ENCODE assay signal across 22 mouse cellular contexts in genomic region chr10:77492885-77493284, GRCm38 (mm10). TPM values are rescaled to one million over a fixed set of nuclear protein-coding genes. Genes with fewer than 3 reads are reported as not detected.
DNase-seq lines count a peak whose midpoint lies in the region; ATAC-seq and TF ChIP-seq lines count a peak whose summit lies in the region.
"Had no signal": no experiment of that assay in that cellular context is flagged by ENCODE, and none has a peak within 500 bp of the region (broad histone marks: within the 10 kb centered on the region; RNA-seq: fewer than 3 reads in every experiment).

No protein-coding gene starts in this region.

- H3K4me1 ChIP-seq in intestine, postnatal 0 days (replicated peaks; ENCODE audit: control insufficient read depth, insufficient read depth, low read length) = no peaks in the 10 kb centered on the region
- no peaks in the 10 kb centered on the region for H3K4me1 ChIP-seq in intestine, embryonic 15.5 days (replicated peaks)
- H3K4me1 ChIP-seq in liver, embryonic 14.5 days (replicated peaks; ENCODE audit: control insufficient read depth in 2 of 2, insufficient read depth in 2 of 2, low read length in 1 of 2) = no peaks in the 10 kb centered on the region
- H3K4me1 ChIP-seq in liver, embryonic 12.5 days = no peaks in the 10 kb centered on the region
- H3K4me1 ChIP-seq: forebrain, embryonic 12.5 days; hindbrain, embryonic 15.5 days had no signal

- H3K4me2 ChIP-seq in intestine, postnatal 0 days (replicated peaks; ENCODE audit: low read depth) = no peak overlapping the region
- no peak overlapping the region for H3K4me2 ChIP-seq in intestine, embryonic 15.5 days (replicated peaks)
- no peak overlapping the region for H3K4me2 ChIP-seq in liver, embryonic 14.5 days (ENCODE audit: low read depth)
- H3K4me2 ChIP-seq in liver, embryonic 12.5 days = no peak overlapping the region
- H3K4me2 ChIP-seq: embryonic facial prominence, embryonic 13.5 days; forebrain, embryonic 12.5 days; hindbrain, embryonic 15.5 days had no signal

- no peak for DNase-seq in liver, embryonic 14.5 days (ENCODE audit: low read depth in 3 of 3, low spot score in 3 of 3)
- DNase-seq in ES-CJ7 (ENCODE audit: low read depth, low spot score) (peak; percentile 39), ZHBTc4 (ENCODE audit: low read depth, low spot score) (peak; percentile 57)
- DNase-seq in thymus, postnatal 0 days (ENCODE audit: low spot score) = no peak
- DNase-seq: B cell, adult 2 months; cerebellum, adult 18-20 months; cerebellum, postnatal 36 days; embryo, embryonic 11 days; kidney, adult 8-10 months; kidney, postnatal 25 days; thymus, postnatal 36 days had no signal

- 96% methylated on average over 3 of the region's 3 CpGs for WGBS in intestine, postnatal 0 days
- 97% methylated on average over 3 of the region's 3 CpGs for WGBS in intestine, embryonic 15.5 days
- 88% methylated on average over 3 of the region's 3 CpGs for WGBS in liver, embryonic 14.5 days (ENCODE audit: insufficient replicate concordance)
- 94% methylated on average over 3 of the region's 3 CpGs for WGBS in liver, embryonic 12.5 days (ENCODE audit: insufficient replicate concordance)

- no peak overlapping the region for H3K4me3 ChIP-seq in intestine, postnatal 0 days (ENCODE audit: low read depth, low read length)
- no peak overlapping the region for H3K4me3 ChIP-seq in intestine, embryonic 15.5 days (replicated peaks)
- no peak overlapping the region for H3K4me3 ChIP-seq in liver, embryonic 14.5 days (ENCODE audit: insufficient read depth in 1 of 2, low read depth in 2 of 2, low read length in 2 of 2)
- H3K4me3 ChIP-seq in liver, embryonic 12.5 days = no peak overlapping the region
- H3K4me3 ChIP-seq: embryonic facial prominence, embryonic 13.5 days; erythroblast, embryonic 14.5 days; forebrain, embryonic 12.5 days; heart, embryonic 10.5 days; hindbrain, embryonic 15.5 days had no signal

- no peaks in the 10 kb centered on the region for H3K9me3 ChIP-seq in intestine, postnatal 0 days (ENCODE audit: control insufficient read depth)
- H3K9me3 ChIP-seq in intestine, embryonic 15.5 days = no peaks in the 10 kb centered on the region
- no peaks in the 10 kb centered on the region for H3K9me3 ChIP-seq in liver, embryonic 14.5 days (ENCODE audit: control insufficient read depth, low read length)
- H3K9me3 ChIP-seq in liver, embryonic 12.5 days (replicated peaks) = 0 out of 2 replicates have a peak, but pooled peaks cover 4% of the 10 kb centered on the region
- H3K9me3 ChIP-seq: heart, embryonic 10.5 days; hindbrain, embryonic 15.5 days had no signal

- no peak overlapping the region for H3K27ac ChIP-seq in intestine, postnatal 0 days (ENCODE audit: low read depth, low read length)
- H3K27ac ChIP-seq in intestine, embryonic 15.5 days = no peak overlapping the region
- no peak overlapping the region for H3K27ac ChIP-seq in liver, embryonic 14.5 days
- no peak overlapping the region for H3K27ac ChIP-seq in liver, embryonic 12.5 days
- H3K27ac ChIP-seq: embryonic facial prominence, embryonic 13.5 days; forebrain, embryonic 12.5 days; heart, embryonic 10.5 days; hindbrain, embryonic 15.5 days; macrophage had no signal

- no peaks in the 10 kb centered on the region for H3K27me3 ChIP-seq in intestine, postnatal 0 days (replicated peaks; ENCODE audit: control insufficient read depth, insufficient read depth, low read length)
- no peaks in the 10 kb centered on the region for H3K27me3 ChIP-seq in intestine, embryonic 15.5 days (replicated peaks)
- H3K27me3 ChIP-seq in liver, embryonic 14.5 days (ENCODE audit: control insufficient read depth, insufficient read depth, low read length) = no peaks in the 10 kb centered on the region
- H3K27me3 ChIP-seq in liver, embryonic 12.5 days (replicated peaks) = no peaks in the 10 kb centered on the region
- H3K27me3 ChIP-seq: CH12.LX; embryonic facial prominence, embryonic 13.5 days; forebrain, embryonic 12.5 days; hindbrain, embryonic 15.5 days had no signal

- peaks cover 72% of the 10 kb centered on the region for H3K36me3 ChIP-seq in intestine, postnatal 0 days (ENCODE audit: control insufficient read depth, insufficient read depth)
- peaks cover 35% of the 10 kb centered on the region for H3K36me3 ChIP-seq in intestine, embryonic 15.5 days
- H3K36me3 ChIP-seq in liver, embryonic 14.5 days (replicated peaks; ENCODE audit: control insufficient read depth, insufficient read depth, low read depth) = peaks cover 23% of the 10 kb centered on the region
- peaks cover 95% of the 10 kb centered on the region for H3K36me3 ChIP-seq in liver, embryonic 12.5 days

- peak; percentile 38; the same call in 1 of the 2 replicates for TF ChIP-seq CTCF in intestine, postnatal 0 days (IDR thresholded peaks at IDR 0.05; ENCODE audit: low read depth)
- 0 out of 2 replicates have a peak, but pooled peaks have one; percentile 23 for TF ChIP-seq CTCF in liver, embryonic 14.5 days (IDR thresholded peaks at IDR 0.05; ENCODE audit: low read depth)

- no peak for TF ChIP-seq EP300 in liver, embryonic 14.5 days (IDR thresholded peaks at IDR 0.05; ENCODE audit: low read depth)

- ATAC-seq in intestine, postnatal 0 days = no peak
- ATAC-seq in intestine, embryonic 15.5 days = no peak
- ATAC-seq in liver, embryonic 14.5 days (ENCODE audit: insufficient read depth) = no peak
- ATAC-seq in liver, embryonic 12.5 days = no peak
- ATAC-seq: midbrain, embryonic 16.5 days had no signal

- H3K9ac ChIP-seq in intestine, postnatal 0 days (ENCODE audit: low read depth, low read length) = no peak overlapping the region
- H3K9ac ChIP-seq in intestine, embryonic 15.5 days = no peak overlapping the region
- H3K9ac ChIP-seq in liver, embryonic 14.5 days (replicated peaks) = no peak overlapping the region
- H3K9ac ChIP-seq in liver, embryonic 12.5 days = no peak overlapping the region
- H3K9ac ChIP-seq: embryonic facial prominence, embryonic 13.5 days; forebrain, embryonic 12.5 days; hindbrain, embryonic 15.5 days had no signal

RNA-seq across cellular contexts. Expression of gene Fam207a, which starts 22.7 kb away (rescaled TPM):
- polyA plus RNA-seq in intestine, postnatal 0 days (2015; fragmentation: Nextera tagmentation; extraction: Ambion mirVana) = 37.9 and 38.2 TPM in 2 replicates
- 39.1 and 40.3 TPM in 2 replicates for polyA plus RNA-seq in intestine, embryonic 15.5 days (2015; fragmentation: Nextera tagmentation; extraction: Ambion mirVana)
- polyA plus RNA-seq in liver, embryonic 14.5 days (2012; rRNA removed) = 9.6 and 13.9 TPM in 2 replicates
- polyA plus RNA-seq in liver, embryonic 14.5 days (2014; fragmentation: Nextera tagmentation; extraction: Ambion mirVana) = 16.7 and 19.5 TPM in 2 replicates
- 32.7 and 33.7 TPM in 2 replicates for polyA plus RNA-seq in liver, embryonic 12.5 days (2016; fragmentation: Nextera tagmentation; extraction: Ambion mirVana)
- polyA plus RNA-seq in thymus, postnatal 0 days (2015; fragmentation: Nextera tagmentation; extraction: Ambion mirVana) = 47.5 and 51.5 TPM in 2 replicates

RNA-seq across cellular contexts. Expression of gene Itgb2, which starts 37.2 kb away (rescaled TPM):
- 1.7 and 2.1 TPM in 2 replicates for polyA plus RNA-seq in intestine, postnatal 0 days (2015; fragmentation: Nextera tagmentation; extraction: Ambion mirVana)
- 3.2 and 3.7 TPM in 2 replicates for polyA plus RNA-seq in intestine, embryonic 15.5 days (2015; fragmentation: Nextera tagmentation; extraction: Ambion mirVana)
- 7.1 and 8.7 TPM in 2 replicates for polyA plus RNA-seq in liver, embryonic 14.5 days (2012; rRNA removed)
- polyA plus RNA-seq in liver, embryonic 14.5 days (2014; fragmentation: Nextera tagmentation; extraction: Ambion mirVana) = 9.2 and 11.1 TPM in 2 replicates
- 13.5 and 13.9 TPM in 2 replicates for polyA plus RNA-seq in liver, embryonic 12.5 days (2016; fragmentation: Nextera tagmentation; extraction: Ambion mirVana)
- polyA plus RNA-seq in thymus, postnatal 0 days (2015; fragmentation: Nextera tagmentation; extraction: Ambion mirVana) = 121 and 126 TPM in 2 replicates

Comparison
In these comparisons a context has a peak if more than half of its experiments do, and no peak if none do; other contexts are left out.
1. DNase-seq: peak in ES-CJ7 (single experiment) and ZHBTc4 (single experiment); none in liver, embryonic 14.5 days (0 of 3) and thymus, postnatal 0 days (single experiment).